Mouse (Mus musculus) CD4-positive, CD25-positive, alpha-beta regulatory T cell, adult 9 weeks (primary cell): ENCODE results near the gene Txnrd1. TPM values are rescaled to one million over a fixed set of nuclear protein-coding genes. Genes with fewer than 3 reads are reported as not detected.

Experiments
- polyA plus RNA-seq: library from polyadenylated mRNA; unstranded; fragments of 100-300 nt; shearing (Covaris generic); gene quantifications from one replicate; pipeline ENCODE4 v1.2.1, GENCODE M21; 2017

Txnrd1 gene
- 33.5 TPM for polyA plus RNA-seq

DNA sequence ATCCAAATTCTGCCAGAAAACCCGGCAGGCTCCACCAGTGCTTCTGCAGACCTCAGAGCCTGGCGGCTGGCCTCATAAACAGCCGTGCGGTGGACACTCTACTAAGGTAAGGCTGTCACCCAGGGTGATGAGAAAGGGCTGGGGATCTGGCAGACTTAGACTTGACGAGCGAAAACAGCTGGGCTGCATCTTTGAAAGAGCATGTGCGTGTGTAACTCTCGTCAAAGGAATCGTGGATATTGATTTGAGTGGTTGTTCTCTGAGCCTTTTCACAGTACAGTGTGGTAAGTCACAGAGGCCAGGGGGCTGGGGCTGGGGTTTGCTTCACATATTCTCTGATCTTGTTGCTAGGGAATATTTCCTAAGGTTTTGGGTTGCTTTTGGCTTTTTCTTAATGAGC, at the start of gene Txnrd1:
Gene Txnrd1, plus strand, starts transcription at position 26 of the 400 bp plus-strand sequence.

DNA sequence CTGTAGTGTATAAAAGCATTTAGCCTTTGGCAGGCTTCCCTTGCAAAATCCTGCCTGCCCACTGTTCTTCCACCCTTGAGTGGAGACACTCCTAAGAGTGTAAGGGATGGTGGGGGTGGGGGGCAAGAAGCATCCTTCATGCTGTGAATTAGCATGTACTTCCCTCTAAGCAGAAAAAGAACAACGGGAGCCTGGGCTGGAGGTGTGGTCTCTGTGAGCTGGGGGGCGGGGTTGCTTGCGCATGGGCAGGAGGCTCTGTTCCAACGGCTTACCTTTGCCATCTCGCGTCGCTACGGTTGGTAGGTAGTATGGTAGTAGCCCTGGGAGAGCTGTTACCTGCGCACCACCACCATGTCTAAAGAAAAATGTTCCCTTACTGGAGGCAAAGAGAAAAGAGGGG, 32.6 kb downstream of the Txnrd1 start, which contains the start of gene Eid3:
Gene Eid3, plus strand, starts transcription at position 271 of the 400 bp plus-strand sequence.

Other genes starting within 250 kb of the Txnrd1 start
- gene 1190007I07Rik, start 210.7 kb upstream of the Txnrd1 start, polyA plus RNA-seq: 49.3 TPM
- gene Tdg, start 204.1 kb upstream of the Txnrd1 start, polyA plus RNA-seq: 28.6 TPM
- gene Glt8d2, start 143.3 kb upstream of the Txnrd1 start, polyA plus RNA-seq: 2.2 TPM
- 50.8 TPM for gene Hcfc2, start 137.8 kb upstream of the Txnrd1 start, polyA plus RNA-seq
- 59.5 TPM for gene Nfyb, start 69.8 kb upstream of the Txnrd1 start, polyA plus RNA-seq
- gene Eid3, start 32.7 kb downstream of the Txnrd1 start, polyA plus RNA-seq: 0.21 TPM
- 0.12 TPM for gene Chst11, start 151.5 kb downstream of the Txnrd1 start, polyA plus RNA-seq